Mouse (Mus musculus) cortical plate, adult 2 months (tissue): ENCODE data around the gene Lhfpl5.

Source experiments
- CTCF ChIP-seq: fragments of 200-500 bp; IDR thresholded peaks from 2 replicates; pipeline ENCODE4 v1.5.1; 2011; ENCODE audit warnings: mild to moderate bottlenecking, control low read depth, low read length; ENCODE audit not compliant: insufficient read depth; ENCODE audit errors: extremely low read depth
- POLR2A ChIP-seq: fragments of 200-500 bp; IDR thresholded peaks from 2 replicates; pipeline ENCODE4 v1.6.1; 2011; ENCODE audit warnings: mild to moderate bottlenecking, low read length, control low read depth; ENCODE audit not compliant: insufficient read depth; ENCODE audit errors: extremely low read depth

DNA sequence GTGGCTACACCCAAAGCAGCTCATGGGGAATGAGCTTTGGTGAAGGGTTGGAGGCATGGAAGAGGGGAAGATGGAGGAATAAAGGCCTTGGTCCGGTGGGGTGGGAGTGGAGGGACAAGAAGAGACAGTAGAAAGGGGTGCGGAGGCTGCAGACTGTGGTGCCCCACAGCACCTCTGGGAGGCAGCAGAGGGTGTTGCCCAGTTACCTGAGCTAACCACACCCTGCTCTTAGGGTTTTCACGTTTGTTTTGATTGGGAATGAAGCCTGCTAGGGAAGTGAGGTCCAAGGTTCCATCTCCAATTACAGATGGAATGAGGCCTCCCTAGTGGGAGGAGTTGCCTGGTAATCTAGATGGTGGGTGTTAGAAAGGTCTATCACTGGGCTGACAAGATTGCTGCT, 53.7 kb downstream of the Lhfpl5 start:
- TF ChIP-seq POLR2A (no peak), CTCF (0 out of 2 replicates have a peak, but pooled peaks have one; percentile 8)
